Mouse (Mus musculus) stomach, embryonic 14.5 days (tissue): ENCODE measurements around the gene Rab11fip2. TPM values are rescaled to one million over a fixed set of nuclear protein-coding genes. Genes with fewer than 3 reads are reported as not detected.

Source experiments
- ATAC-seq: fragments of 200-750 bp; cut with Nextera tagmentation; 2 replicates; pipeline ENCODE4 v1.8.0; 2017; ENCODE audit warnings: low read depth, moderate TSS enrichment; ENCODE audit not compliant: insufficient number of reproducible peaks, insufficient read depth, low FRiP score
- H3K27ac ChIP-seq: fragments of 300-500 bp; sonication (generic); 2 replicates; pipeline ENCODE4 v1.5.1; 2014; ENCODE audit warnings: mild to moderate bottlenecking, low read length, moderate library complexity, mixed read lengths
- H3K27me3 ChIP-seq: fragments of 300-500 bp; sonication (generic); 2 replicates; pipeline ENCODE4 v1.6.1; 2014; ENCODE audit warnings: low read length, control low read depth, mixed read lengths; ENCODE audit not compliant: control insufficient read depth, insufficient read depth
- H3K36me3 ChIP-seq: fragments of 300-500 bp; sonication (generic); 2 replicates; pipeline ENCODE4 v1.6.1; 2014; ENCODE audit warnings: mild to moderate bottlenecking, control low read depth, low read length, moderate library complexity, mixed read lengths; ENCODE audit not compliant: control insufficient read depth, insufficient read depth
- H3K4me1 ChIP-seq: fragments of 300-500 bp; sonication (generic); 2 replicates; pipeline ENCODE4 v1.6.1; 2014; ENCODE audit warnings: low read length, control low read depth, mixed read lengths; ENCODE audit not compliant: control insufficient read depth, insufficient read depth
- H3K4me2 ChIP-seq: fragments of 300-500 bp; sonication (generic); replicated peaks from 2 replicates; pipeline ENCODE4 v1.6.1; 2014; ENCODE audit warnings: low read depth, low read length, control low read depth
- H3K4me3 ChIP-seq: fragments of 300-500 bp; sonication (generic); 2 replicates; pipeline ENCODE4 v1.5.1; 2014; ENCODE audit warnings: low read depth, low read length, control low read depth
- H3K9ac ChIP-seq: fragments of 300-500 bp; sonication (generic); replicated peaks from 2 replicates; pipeline ENCODE4 v1.6.1; 2014; ENCODE audit warnings: low read depth, mild to moderate bottlenecking, control low read depth, low read length, moderate library complexity, mixed read lengths
- H3K9me3 ChIP-seq: fragments of 300-500 bp; sonication (generic); 2 replicates; pipeline ENCODE4 v1.6.1; 2016; ENCODE audit warnings: low read depth, low read length, control low read depth; ENCODE audit not compliant: control insufficient read depth
- WGBS: fragments of 180-500 bp; shearing (Covaris S2); extraction: QIAGEN DNeasy Blood & Tissue Kit; methylation state at CpG from one replicate; pipeline ENCODE4 v1.1.7; 2014; 5-methylcytosine and 5-hydroxymethylcytosine counted together
- polyA plus RNA-seq: library from polyadenylated mRNA; unstranded; fragments of >200 nt; fragmentation: Nextera tagmentation; extraction: Ambion mirVana; gene quantifications from 2 replicates; pipeline ENCODE4 v1.2.1, GENCODE M21; 2014

Gene Rab11fip2
- 6.5 and 7.9 TPM in 2 replicates for polyA plus RNA-seq

GRCm38 (mm10) chr19:59943322-59943871 is at the start of gene Rab11fip2:
Rab11fip2 (minus strand) TSS chr19:59943654.
- Histone ChIP-seq H3K9me3 (no peaks in the 10 kb centered on the region), H3K4me1 (no peaks in the 10 kb centered on the region), H3K27ac (peak within 1 kb of the TSS; percentile 79), H3K4me3 (peak within 1 kb of the TSS; percentile 76), H3K4me2 (peak within 1 kb of the TSS; percentile 63), H3K27me3 (no peaks in the 10 kb centered on the region), H3K36me3 (no peaks in the 10 kb centered on the region), H3K9ac (peak within 1 kb of the TSS; percentile 76)
- WGBS, result under 1% methylated on average over 59 of the region's 72 CpGs
- ATAC-seq, result peak; percentile 96

- no peak overlapping the region for H3K9ac ChIP-seq
- no peak overlapping the region for H3K27ac ChIP-seq
- ATAC-seq, result no peak
- H3K27me3 ChIP-seq, result no peaks in the 10 kb centered on the region
- no peaks in the 10 kb centered on the region for H3K9me3 ChIP-seq
- 98% methylated on average over 1 of the region's 1 CpGs for WGBS
- no peak overlapping the region for H3K4me2 ChIP-seq
- H3K4me3 ChIP-seq, result no peak overlapping the region
- no peaks in the 10 kb centered on the region for H3K36me3 ChIP-seq
- H3K4me1 ChIP-seq, result no peaks in the 10 kb centered on the region
Measured at GRCm38 (mm10) chr19:59981588-59981987, 38.1 kb upstream of the Rab11fip2 start.

GRCm38 (mm10) chr19:59954936-59955335 is 11.5 kb upstream of the Rab11fip2 start:
- Histone ChIP-seq H3K4me3 (no peak overlapping the region), H3K27ac (no peak overlapping the region), H3K4me1 (no peaks in the 10 kb centered on the region), H3K4me2 (no peak overlapping the region), H3K27me3 (no peaks in the 10 kb centered on the region), H3K9ac (no peak overlapping the region), H3K9me3 (no peaks in the 10 kb centered on the region), H3K36me3 (no peaks in the 10 kb centered on the region)
- 76% methylated on average over 3 of the region's 3 CpGs for WGBS
- no peak for ATAC-seq

- H3K4me2 ChIP-seq, result no peak overlapping the region
- no peak overlapping the region for H3K9ac ChIP-seq
- H3K4me3 ChIP-seq, result no peak overlapping the region
- WGBS, result 86% methylated on average over 5 of the region's 5 CpGs
- H3K27ac ChIP-seq, result no peak overlapping the region
- no peaks in the 10 kb centered on the region for H3K9me3 ChIP-seq
- no peaks in the 10 kb centered on the region for H3K27me3 ChIP-seq
- no peak for ATAC-seq
- no peaks in the 10 kb centered on the region for H3K36me3 ChIP-seq
- H3K4me1 ChIP-seq, result no peaks in the 10 kb centered on the region
Measured at GRCm38 (mm10) chr19:59949731-59950130, 6.3 kb upstream of the Rab11fip2 start.

GRCm38 (mm10) chr19:59942716-59943321 is 635 bp downstream of the Rab11fip2 start:
- WGBS, result 2% methylated on average over 26 of the region's 27 CpGs
- H3K4me2 ChIP-seq, result peak overlapping the region; percentile 63
- H3K9me3 ChIP-seq, result no peaks in the 10 kb centered on the region
- peak overlapping the region; percentile 76 for H3K9ac ChIP-seq
- H3K27ac ChIP-seq, result peak overlapping the region; percentile 79
- H3K4me1 ChIP-seq, result no peaks in the 10 kb centered on the region
- H3K36me3 ChIP-seq, result no peaks in the 10 kb centered on the region
- ATAC-seq, result peak; percentile 79
- H3K27me3 ChIP-seq, result no peaks in the 10 kb centered on the region
- H3K4me3 ChIP-seq, result peak overlapping the region; percentile 76

- no peak overlapping the region for H3K9ac ChIP-seq
- H3K27ac ChIP-seq, result no peak overlapping the region
- no peak overlapping the region for H3K4me3 ChIP-seq
- no peak for ATAC-seq
- 74% methylated on average over 5 of the region's 5 CpGs for WGBS
- H3K4me2 ChIP-seq, result no peak overlapping the region
- H3K9me3 ChIP-seq, result no peaks in the 10 kb centered on the region
- no peaks in the 10 kb centered on the region for H3K27me3 ChIP-seq
- no peaks in the 10 kb centered on the region; the same call in 1 of the 2 replicates for H3K36me3 ChIP-seq
- H3K4me1 ChIP-seq, result no peaks in the 10 kb centered on the region
Measured at GRCm38 (mm10) chr19:59939711-59940110, 3.7 kb downstream of the Rab11fip2 start.

- Histone ChIP-seq H3K4me1 (no peaks in the 10 kb centered on the region), H3K4me3 (no peak overlapping the region), H3K9ac (no peak overlapping the region), H3K27me3 (no peaks in the 10 kb centered on the region), H3K27ac (no peak overlapping the region), H3K36me3 (no peaks in the 10 kb centered on the region; the same call in 1 of the 2 replicates), H3K9me3 (no peaks in the 10 kb centered on the region), H3K4me2 (no peak overlapping the region)
- 91% methylated on average over 10 of the region's 10 CpGs for WGBS
- no peak for ATAC-seq
Measured at GRCm38 (mm10) chr19:59932085-59932484, 11.4 kb downstream of the Rab11fip2 start.

- H3K27ac ChIP-seq, result no peak overlapping the region
- no peaks in the 10 kb centered on the region for H3K4me1 ChIP-seq
- ATAC-seq, result no peak
- no peaks in the 10 kb centered on the region for H3K27me3 ChIP-seq
- no peaks in the 10 kb centered on the region for H3K36me3 ChIP-seq
- no peak overlapping the region for H3K9ac ChIP-seq
- whole genome bisulfite sequencing, result 81% methylated on average over 4 of the region's 4 CpGs
- no peak overlapping the region for H3K4me2 ChIP-seq
- no peak overlapping the region for H3K4me3 ChIP-seq
- no peaks in the 10 kb centered on the region for H3K9me3 ChIP-seq
Measured at GRCm38 (mm10) chr19:59928672-59929071, 14.8 kb downstream of the Rab11fip2 start.

GRCm38 (mm10) chr19:59926125-59926524 is 17.3 kb downstream of the Rab11fip2 start:
- no peak overlapping the region for H3K4me2 ChIP-seq
- H3K27me3 ChIP-seq, result no peaks in the 10 kb centered on the region
- no peaks in the 10 kb centered on the region for H3K9me3 ChIP-seq
- no peak for ATAC-seq
- WGBS, result 89% methylated on average over 1 of the region's 1 CpGs
- H3K36me3 ChIP-seq, result no peaks in the 10 kb centered on the region
- no peak overlapping the region for H3K27ac ChIP-seq
- no peak overlapping the region for H3K9ac ChIP-seq
- no peak overlapping the region for H3K4me3 ChIP-seq
- no peaks in the 10 kb centered on the region for H3K4me1 ChIP-seq
